Mouse (Mus musculus) embryonic fibroblast, embryonic 13.5 days (primary cell): ENCODE measurements around the gene Disp3. TPM values are rescaled to one million over a fixed set of nuclear protein-coding genes. Genes with fewer than 3 reads are reported as not detected.
A peak's percentile ranks its signal among the peaks of the same experiment; 100 is the strongest.

Experiments used
- H3K27ac ChIP-seq: 2 replicates; pipeline ENCODE4 v1.5.1; 2012; ENCODE audit warnings: low read length, control low read depth, inconsistent platforms; ENCODE audit not compliant: insufficient read depth
- H3K4me1 ChIP-seq: 2 replicates; pipeline ENCODE4 v1.6.1; 2011; ENCODE audit warnings: low read length; ENCODE audit not compliant: control insufficient read depth, insufficient read depth
- H3K4me3 ChIP-seq: 2 replicates; pipeline ENCODE4 v1.5.1; 2011; ENCODE audit warnings: mild to moderate bottlenecking, control low read depth, low read length; ENCODE audit not compliant: insufficient read depth
- CTCF ChIP-seq: IDR thresholded peaks from 2 replicates; pipeline ENCODE4 v1.5.1; 2011; ENCODE audit warnings: mild to moderate bottlenecking, control low read depth, low read length, moderate library complexity, borderline replicate concordance; ENCODE audit not compliant: insufficient read depth
- POLR2A ChIP-seq: IDR thresholded peaks from 2 replicates; pipeline ENCODE4 v1.6.1; 2011; ENCODE audit warnings: low read depth, mild to moderate bottlenecking, control low read depth, low read length, moderate library complexity
- polyA plus RNA-seq: library from polyadenylated mRNA; stranded (reverse); fragments of >200 nt; gene quantifications from 2 replicates; pipeline ENCODE4 v1.2.4, GENCODE M21; 2011; ENCODE audit warnings: low read depth; ENCODE audit not compliant: missing spikeins, insufficient read length

Gene Disp3
- polyA plus RNA-seq, 1 experiment, result not detected

DNA sequence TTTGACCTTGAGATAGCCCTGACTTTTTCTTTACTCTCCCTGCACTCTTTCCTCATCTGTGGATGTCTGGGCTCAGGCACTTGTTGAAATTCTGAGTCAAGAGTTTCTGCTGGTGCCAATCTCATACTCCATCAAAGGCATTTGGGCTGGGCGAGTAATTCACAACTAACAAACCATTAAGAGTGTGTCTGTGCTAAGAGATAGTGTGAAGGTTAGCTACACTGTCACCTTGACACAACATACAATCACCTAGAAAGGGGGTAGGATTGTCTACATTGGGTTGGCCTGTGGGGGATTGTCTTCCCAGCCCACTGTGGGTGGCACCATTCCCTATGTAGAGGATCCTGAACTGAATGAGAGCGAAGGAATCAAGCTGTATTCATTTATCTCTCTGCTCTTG lies 84.2 kb downstream of the Disp3 start:
- Histone ChIP-seq H3K27ac (no peak overlapping the region), H3K4me1 (no peaks in the 10 kb centered on the region), H3K4me3 (no peak overlapping the region)
- TF ChIP-seq CTCF, result no peak
- TF ChIP-seq POLR2A, result no peak

DNA sequence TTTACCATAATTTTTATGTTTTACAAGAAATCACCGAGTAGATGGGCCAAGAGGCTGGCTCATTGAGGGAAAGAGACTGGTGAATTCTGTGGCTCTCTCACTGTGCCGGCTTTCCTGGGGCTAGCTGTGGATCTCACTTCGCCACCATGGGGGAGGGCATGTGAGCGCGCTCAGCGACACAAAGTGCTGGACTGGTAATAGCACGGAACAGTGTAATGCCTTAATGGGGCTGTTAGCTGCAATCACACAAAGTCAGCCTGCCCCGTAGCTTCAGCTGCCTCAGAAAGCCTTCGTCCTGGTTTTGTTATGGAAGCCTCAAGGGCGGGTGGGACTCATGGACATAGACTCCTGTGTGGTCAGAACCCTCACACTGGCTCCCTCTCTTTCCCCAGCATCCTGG lies 89.0 kb downstream of the Disp3 start:
- H3K27ac ChIP-seq, result no peak overlapping the region
- TF ChIP-seq POLR2A (no peak), CTCF (no peak)
- no peak overlapping the region for H3K4me3 ChIP-seq
- no peaks in the 10 kb centered on the region for H3K4me1 ChIP-seq

DNA sequence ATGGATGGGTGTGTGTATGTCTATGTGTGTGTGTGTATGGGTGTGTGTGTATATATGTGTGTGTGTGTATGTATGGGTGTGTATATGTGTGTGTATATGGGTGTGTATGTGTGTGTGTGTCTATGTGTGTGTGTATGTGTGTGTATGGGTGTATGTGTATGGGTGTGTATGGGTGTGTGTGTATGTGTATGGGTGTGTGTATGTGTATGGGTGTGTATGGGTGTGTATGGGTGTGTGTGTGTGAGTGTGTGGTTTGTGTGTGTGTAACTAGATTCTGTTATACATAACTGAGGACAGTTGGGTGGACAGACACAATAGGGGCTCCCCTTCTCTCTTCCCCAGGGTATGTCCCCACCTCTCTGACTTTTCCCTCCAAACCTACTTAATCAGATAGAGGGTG lies 93.4 kb downstream of the Disp3 start:
- no peak overlapping the region for H3K27ac ChIP-seq
- H3K4me1 ChIP-seq, result no peaks in the 10 kb centered on the region
- H3K4me3 ChIP-seq, result no peak overlapping the region
- TF ChIP-seq POLR2A, result 0 out of 2 replicates have a peak, but pooled peaks have one; percentile 10
- TF ChIP-seq CTCF, result no peak

DNA sequence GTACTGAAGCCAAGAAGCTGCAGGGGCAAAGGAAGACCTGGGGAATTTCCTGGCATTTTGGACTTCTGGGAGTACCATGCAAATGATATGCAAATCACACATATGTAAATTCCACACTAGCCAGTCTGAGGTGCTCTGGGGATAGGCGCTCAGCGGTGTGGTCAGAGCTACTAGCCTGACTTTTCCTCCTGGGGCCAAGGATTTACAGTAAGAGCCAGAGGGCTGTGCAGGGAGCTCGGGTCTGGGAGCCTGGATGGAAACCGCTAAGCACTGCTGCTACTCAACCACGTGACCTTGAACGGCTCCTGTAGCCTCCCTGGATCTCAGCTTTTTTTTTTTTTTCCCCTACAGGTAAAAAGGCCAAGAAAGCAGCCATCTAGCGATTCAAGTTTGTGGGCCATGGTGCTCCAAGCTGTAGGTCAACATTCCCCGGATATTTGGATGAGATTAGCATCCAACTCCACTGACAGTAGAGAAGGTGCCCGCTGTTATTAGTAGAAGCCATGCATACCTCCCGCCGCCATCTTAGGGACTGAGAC lies 95.0 kb downstream of the Disp3 start:
- no peak overlapping the region for H3K27ac ChIP-seq
- TF ChIP-seq POLR2A (no peak), CTCF (no peak)
- no peak overlapping the region for H3K4me3 ChIP-seq
- H3K4me1 ChIP-seq, result no peaks in the 10 kb centered on the region

Other genes starting within 250 kb of the Disp3 start
- 11.8 and 13.2 TPM in 2 replicates for gene Clcn6, start 249.1 kb downstream of the Disp3 start, polyA plus RNA-seq
- 39.5 and 45.1 TPM in 2 replicates for gene Mthfr, start 248.9 kb downstream of the Disp3 start, polyA plus RNA-seq
- 13.7 and 17.2 TPM in 2 replicates for gene Agtrap, start 199.9 kb downstream of the Disp3 start, polyA plus RNA-seq
- 15.5 and 30.0 TPM in 2 replicates for gene Mad2l2, start 157.6 kb downstream of the Disp3 start, polyA plus RNA-seq
- 0.12 and 0.23 TPM in 2 replicates for gene Draxin, start 157.3 kb downstream of the Disp3 start, polyA plus RNA-seq
- 23.2 and 30.3 TPM in 2 replicates for gene Fbxo6, start 135.8 kb downstream of the Disp3 start, polyA plus RNA-seq
- gene Fbxo44, start 127.5 kb downstream of the Disp3 start, polyA plus RNA-seq, result 9.3 and 10.6 TPM in 2 replicates
- gene Fbxo2, start 127.3 kb downstream of the Disp3 start, polyA plus RNA-seq, result 3.2 and 4.0 TPM in 2 replicates
- 14.4 and 14.5 TPM in 2 replicates for gene Ubiad1, start 156.8 kb upstream of the Disp3 start, polyA plus RNA-seq
- 17.7 and 19.1 TPM in 2 replicates for gene Mtor, start 160.6 kb upstream of the Disp3 start, polyA plus RNA-seq
- 2.3 and 3.2 TPM in 2 replicates for gene Angptl7, start 212.5 kb upstream of the Disp3 start, polyA plus RNA-seq